Mouse (Mus musculus) retina, adult 2 months (tissue): ENCODE measurements at regions not wholly inside any gene's neighbourhood (a gene's known extent, or its start where the extent isn't known, plus 50 kb on each side); places are given as distances from the start of the nearest gene placed in this dataset.

Experiments used
- DNase-seq: peaks from one replicate; pipeline ENCODE4 v3.0.0-alpha.2; 2012; ENCODE audit warnings: low read depth, low spot score

GRCm38 (mm10) chr5:42636162-42636823 lies 568.5 kb downstream of the Gm16223 start:
- DNase-seq, result no peak

- DNase-seq, result no peak
Measured at GRCm38 (mm10) chr5:42656460-42656859, 576.5 kb upstream of the Cpeb2 start.

GRCm38 (mm10) chr5:42659994-42660393 lies 573.0 kb upstream of the Cpeb2 start:
- no peak for DNase-seq

GRCm38 (mm10) chr5:42679617-42680016 lies 553.4 kb upstream of the Cpeb2 start:
- DNase-seq, result no peak

GRCm38 (mm10) chr5:42685356-42686057 lies 547.5 kb upstream of the Cpeb2 start:
- DNase-seq, result no peak

GRCm38 (mm10) chr5:42687176-42687575 lies 545.8 kb upstream of the Cpeb2 start:
- DNase-seq, result no peak
